Mouse (Mus musculus): Measurements from ENCODE around the gene Trat1. TPM values are rescaled to one million over a fixed set of nuclear protein-coding genes. Genes with fewer than 3 reads are reported as not detected.

The Trat1 gene
- polyA plus RNA-seq, 1 experiment from 2014 or later, result not detected

- H3K9me3 ChIP-seq (replicated peaks; ENCODE audit: low read length), result no peaks in the 10 kb centered on the region
- no peak for DNase-seq (ENCODE audit: low spot score)
- ATAC-seq (replicated peaks; ENCODE audit: low FRiP score, low read depth), result no peak
- no peak overlapping the region for H3K4me3 ChIP-seq (replicated peaks; ENCODE audit: low read depth, low read length)
- no peak overlapping the region for H3K4me2 ChIP-seq (ENCODE audit: low read length)
- no peak overlapping the region for H3K27ac ChIP-seq
- 83% methylated on average over 2 of the region's 2 CpGs for WGBS
- H3K27me3 ChIP-seq (ENCODE audit: insufficient read depth, low read length), result no peaks in the 10 kb centered on the region
- no peak overlapping the region for H3K9ac ChIP-seq (ENCODE audit: low read depth, low read length)
- H3K4me1 ChIP-seq (replicated peaks; ENCODE audit: insufficient read depth, low read length), result no peaks in the 10 kb centered on the region
- TF ChIP-seq CTCF (IDR thresholded peaks at IDR 0.05; ENCODE audit: low read depth), result no peak
- H3K36me3 ChIP-seq (ENCODE audit: insufficient read depth, low read length), result no peaks in the 10 kb centered on the region
Measured at GRCm38 (mm10) chr16:48738429-48738828, 33.4 kb downstream of the Trat1 start.

DNA sequence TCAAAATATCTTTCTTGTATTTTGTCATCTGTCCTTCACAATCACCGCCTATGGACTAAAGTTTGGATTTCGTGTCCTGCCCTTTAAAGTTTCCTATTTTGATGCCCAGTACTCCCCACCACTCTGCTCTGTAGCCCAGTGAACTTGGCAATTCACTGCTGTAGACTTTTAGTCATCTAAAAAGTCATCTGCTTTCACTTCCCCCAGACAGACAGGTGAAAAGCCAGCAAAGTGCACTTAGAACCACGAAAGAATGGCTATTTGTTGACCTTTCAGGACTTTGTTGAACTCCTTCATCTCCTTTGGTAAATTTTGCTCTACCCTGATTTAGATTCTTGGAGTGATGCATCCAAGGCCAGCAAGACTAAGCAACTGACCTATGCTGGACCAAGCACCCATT lies 34.9 kb downstream of the Trat1 start:
- Histone ChIP-seq H3K9ac (ENCODE audit: low read depth, low read length) (no peak overlapping the region), H3K4me3 (replicated peaks; ENCODE audit: low read depth, low read length) (no peak overlapping the region), H3K9me3 (replicated peaks; ENCODE audit: low read length) (no peaks in the 10 kb centered on the region), H3K36me3 (ENCODE audit: insufficient read depth, low read length) (no peaks in the 10 kb centered on the region), H3K27me3 (ENCODE audit: insufficient read depth, low read length) (no peaks in the 10 kb centered on the region), H3K4me2 (ENCODE audit: low read length) (no peak overlapping the region), H3K4me1 (replicated peaks; ENCODE audit: insufficient read depth, low read length) (no peaks in the 10 kb centered on the region), H3K27ac (no peak overlapping the region)
- no peak for TF ChIP-seq CTCF (IDR thresholded peaks at IDR 0.05; ENCODE audit: low read depth)
- DNase-seq (ENCODE audit: low spot score), result no peak
- ATAC-seq (replicated peaks; ENCODE audit: low FRiP score, low read depth), result no peak
- 86% methylated on average over 3 of the region's 3 CpGs for WGBS

- H3K27me3 ChIP-seq (ENCODE audit: insufficient read depth, low read length), result no peaks in the 10 kb centered on the region
- no peaks in the 10 kb centered on the region for H3K4me1 ChIP-seq (replicated peaks; ENCODE audit: insufficient read depth, low read length)
- no peak overlapping the region for H3K4me2 ChIP-seq (ENCODE audit: low read length)
- H3K27ac ChIP-seq, result no peak overlapping the region
- no peak overlapping the region for H3K4me3 ChIP-seq (replicated peaks; ENCODE audit: low read depth, low read length)
- DNase-seq (ENCODE audit: low spot score) (no peak), ATAC-seq (replicated peaks; ENCODE audit: low FRiP score, low read depth) (no peak)
- no peaks in the 10 kb centered on the region for H3K36me3 ChIP-seq (ENCODE audit: insufficient read depth, low read length)
- H3K9me3 ChIP-seq (replicated peaks; ENCODE audit: low read length), result no peaks in the 10 kb centered on the region
- 95% methylated on average over 3 of the region's 3 CpGs for WGBS
- no peak for TF ChIP-seq CTCF (IDR thresholded peaks at IDR 0.05; ENCODE audit: low read depth)
- no peak overlapping the region for H3K9ac ChIP-seq (ENCODE audit: low read depth, low read length)
Measured at GRCm38 (mm10) chr16:48720259-48720658, 51.6 kb downstream of the Trat1 start.

GRCm38 (mm10) chr16:48719679-48720078 lies 52.1 kb downstream of the Trat1 start:
- Histone ChIP-seq H3K4me3 (replicated peaks; ENCODE audit: low read depth, low read length) (no peak overlapping the region), H3K36me3 (ENCODE audit: insufficient read depth, low read length) (no peaks in the 10 kb centered on the region), H3K4me2 (ENCODE audit: low read length) (no peak overlapping the region), H3K9me3 (replicated peaks; ENCODE audit: low read length) (no peaks in the 10 kb centered on the region), H3K9ac (ENCODE audit: low read depth, low read length) (no peak overlapping the region), H3K27ac (no peak overlapping the region), H3K27me3 (ENCODE audit: insufficient read depth, low read length) (no peaks in the 10 kb centered on the region), H3K4me1 (replicated peaks; ENCODE audit: insufficient read depth, low read length) (no peaks in the 10 kb centered on the region)
- ATAC-seq (replicated peaks; ENCODE audit: low FRiP score, low read depth), result no peak
- no peak for TF ChIP-seq CTCF (IDR thresholded peaks at IDR 0.05; ENCODE audit: low read depth)
- 49% methylated on average over 3 of the region's 3 CpGs for WGBS
- peak; percentile 56 for DNase-seq (ENCODE audit: low spot score)

DNA sequence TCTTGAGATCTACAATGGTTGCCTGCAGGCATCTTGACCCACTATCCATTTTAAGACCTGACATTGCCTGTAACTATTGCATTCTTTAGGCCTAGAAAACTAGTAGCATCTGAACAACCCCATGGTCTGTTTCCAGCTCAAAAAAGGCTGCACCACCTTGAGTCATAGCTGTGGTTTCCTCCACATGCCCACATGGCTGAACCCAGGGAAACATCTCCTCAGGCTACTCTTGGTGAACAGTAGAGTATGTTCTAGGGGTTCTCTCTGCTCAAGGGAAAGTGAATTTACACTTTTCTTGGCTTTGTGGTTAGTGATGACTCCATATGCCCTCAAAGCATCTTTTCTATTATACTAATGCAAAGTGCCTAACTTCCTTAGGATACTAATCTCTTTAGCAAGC lies 55.5 kb downstream of the Trat1 start:
- DNase-seq (ENCODE audit: low spot score) (no peak), ATAC-seq (replicated peaks; ENCODE audit: low FRiP score, low read depth) (no peak)
- TF ChIP-seq CTCF (IDR thresholded peaks at IDR 0.05; ENCODE audit: low read depth), result no peak
- H3K9ac ChIP-seq (ENCODE audit: low read depth, low read length), result no peak overlapping the region
- no peaks in the 10 kb centered on the region for H3K9me3 ChIP-seq (replicated peaks; ENCODE audit: low read length)
- H3K4me3 ChIP-seq (replicated peaks; ENCODE audit: low read depth, low read length), result no peak overlapping the region
- no peak overlapping the region for H3K4me2 ChIP-seq (ENCODE audit: low read length)
- no peaks in the 10 kb centered on the region for H3K4me1 ChIP-seq (replicated peaks; ENCODE audit: insufficient read depth, low read length)
- no peak overlapping the region for H3K27ac ChIP-seq
- no peaks in the 10 kb centered on the region for H3K36me3 ChIP-seq (ENCODE audit: insufficient read depth, low read length)
- no peaks in the 10 kb centered on the region for H3K27me3 ChIP-seq (ENCODE audit: insufficient read depth, low read length)

- H3K9me3 ChIP-seq (replicated peaks; ENCODE audit: low read length), result no peaks in the 10 kb centered on the region
- H3K4me3 ChIP-seq (replicated peaks; ENCODE audit: low read depth, low read length), result no peak overlapping the region
- 72% methylated on average over 3 of the region's 3 CpGs for WGBS
- no peak for ATAC-seq (replicated peaks; ENCODE audit: low FRiP score, low read depth)
- no peaks in the 10 kb centered on the region for H3K4me1 ChIP-seq (replicated peaks; ENCODE audit: insufficient read depth, low read length)
- no peak for TF ChIP-seq CTCF (IDR thresholded peaks at IDR 0.05; ENCODE audit: low read depth)
- H3K36me3 ChIP-seq (ENCODE audit: insufficient read depth, low read length), result no peaks in the 10 kb centered on the region
- H3K4me2 ChIP-seq (ENCODE audit: low read length), result no peak overlapping the region
- no peak overlapping the region for H3K27ac ChIP-seq
- no peak overlapping the region for H3K9ac ChIP-seq (ENCODE audit: low read depth, low read length)
- no peaks in the 10 kb centered on the region for H3K27me3 ChIP-seq (ENCODE audit: insufficient read depth, low read length)
- DNase-seq (ENCODE audit: low spot score), result no peak
Measured at GRCm38 (mm10) chr16:48701896-48702295, 69.9 kb downstream of the Trat1 start.

Other genes starting within 250 kb of the Trat1 start
- gene Retnlb, start 44.8 kb upstream of the Trat1 start, polyA plus RNA-seq (2015; fragmentation: Nextera tagmentation; extraction: Ambion mirVana), result not detected in 2 replicates
- gene Retnla, start 70.5 kb upstream of the Trat1 start, polyA plus RNA-seq (2015; fragmentation: Nextera tagmentation; extraction: Ambion mirVana), result not detected in 2 replicates
- 9.4 and 11.8 TPM in 2 replicates for gene Retnlg, start 100.6 kb upstream of the Trat1 start, polyA plus RNA-seq (2015; fragmentation: Nextera tagmentation; extraction: Ambion mirVana)
- 17.5 and 18.2 TPM in 2 replicates for gene Dzip3, start 222.1 kb upstream of the Trat1 start, polyA plus RNA-seq (2015; fragmentation: Nextera tagmentation; extraction: Ambion mirVana)
- 11.7 and 12.1 TPM in 2 replicates for gene Cip2a, start 222.2 kb upstream of the Trat1 start, polyA plus RNA-seq (2015; fragmentation: Nextera tagmentation; extraction: Ambion mirVana)